Mouse (Mus musculus): Measurements from ENCODE around the gene Plppr2.

Plppr2 gene

GRCm38 (mm10) chr9:21962010-21962409, 25.2 kb downstream of the Plppr2 start:
- DNase-seq = no peak

GRCm38 (mm10) chr9:21962416-21963059, 25.7 kb downstream of the Plppr2 start:
- peak; percentile 66 to 72 for DNase-seq

GRCm38 (mm10) chr9:21963417-21963816, 26.6 kb downstream of the Plppr2 start, which contains the start of gene Epor:
TSS of gene Epor (minus strand) at chr9:21963506.
- DNase-seq = peak; percentile 46 to 48

- no peak for DNase-seq
Observed at GRCm38 (mm10) chr9:21968883-21969282, 32.0 kb downstream of the Plppr2 start.

GRCm38 (mm10) chr9:21969304-21969703, 32.5 kb downstream of the Plppr2 start:
- DNase-seq = no peak

- DNase-seq = no peak
Observed at GRCm38 (mm10) chr9:21976626-21977175, 39.9 kb downstream of the Plppr2 start.

- no peak for DNase-seq
Observed at GRCm38 (mm10) chr9:21977331-21977730, 40.5 kb downstream of the Plppr2 start.

- no peak for DNase-seq
Observed at GRCm38 (mm10) chr9:21977972-21978371, 41.1 kb downstream of the Plppr2 start.

GRCm38 (mm10) chr9:21978398-21979128, 41.7 kb downstream of the Plppr2 start:
- DNase-seq = no peak

- no peak for DNase-seq
Observed at GRCm38 (mm10) chr9:21983911-21984310, 47.1 kb downstream of the Plppr2 start.

GRCm38 (mm10) chr9:21987592-21988342, 50.9 kb downstream of the Plppr2 start:
- no peak for DNase-seq

- DNase-seq = peak; percentile 37 to 67
Observed at GRCm38 (mm10) chr9:21988421-21989101, 51.7 kb downstream of the Plppr2 start.

GRCm38 (mm10) chr9:21989230-21990110, 52.6 kb downstream of the Plppr2 start, which contains the start of gene Rgl3:
TSS of gene Rgl3 (minus strand) at chr9:21989446.
- peak; percentile 77 to 81 for DNase-seq

GRCm38 (mm10) chr9:21992227-21992626, 55.4 kb downstream of the Plppr2 start:
- DNase-seq = no peak

- DNase-seq = no peak
Observed at GRCm38 (mm10) chr9:21996178-21996867, 59.5 kb downstream of the Plppr2 start.

Measured in lung, adult 18-20 months (tissue).